Mouse (Mus musculus): ENCODE results near the gene Mei4.

The Mei4 gene

GRCm38 (mm10) chr9:81863181-81863887 is at the start of gene Mei4:
Mei4 (plus strand) TSS chr9:81863670.
- in situ Hi-C loops (cut with MboI, MseI): loop anchor here (25.0 kb wide), 1 partner anchor 949 kb away; no protein-coding TSS in a partner anchor

GRCm38 (mm10) chr9:81819715-81820373 is 43.6 kb upstream of the Mei4 start:
- in situ Hi-C loops (cut with MboI, MseI): no loop called here

GRCm38 (mm10) chr9:81827560-81827959 is 35.9 kb upstream of the Mei4 start:
- in situ Hi-C loops (cut with MboI, MseI): no loop called here

GRCm38 (mm10) chr9:81834056-81834455 is 29.4 kb upstream of the Mei4 start:
- in situ Hi-C loops (cut with MboI, MseI): loop anchor here (10.0 kb wide), 1 partner anchor 169 kb away; no protein-coding TSS in a partner anchor

GRCm38 (mm10) chr9:81858861-81859260 is 4.6 kb upstream of the Mei4 start:
- in situ Hi-C loops (cut with MboI, MseI): loop anchor here (25.0 kb wide), 1 partner anchor 953 kb away; no protein-coding TSS in a partner anchor

GRCm38 (mm10) chr9:81863888-81864234 is 391 bp downstream of the Mei4 start:
- in situ Hi-C loops (cut with MboI, MseI): loop anchor here (25.0 kb wide), 1 partner anchor 948 kb away; no protein-coding TSS in a partner anchor

GRCm38 (mm10) chr9:81866032-81866431 is 2.6 kb downstream of the Mei4 start:
- in situ Hi-C loops (cut with MboI, MseI): loop anchor here (25.0 kb wide), 1 partner anchor 946 kb away; no protein-coding TSS in a partner anchor

GRCm38 (mm10) chr9:81921456-81921855 is 58.0 kb downstream of the Mei4 start:
- in situ Hi-C loops (cut with MboI, MseI): no loop called here

GRCm38 (mm10) chr9:81924744-81925143 is 61.3 kb downstream of the Mei4 start:
- in situ Hi-C loops (cut with MboI, MseI): no loop called here

GRCm38 (mm10) chr9:81940533-81940932 is 77.1 kb downstream of the Mei4 start:
- in situ Hi-C loops (cut with MboI, MseI): no loop called here

- in situ Hi-C loops (cut with MboI, MseI): no loop called here
Measured at GRCm38 (mm10) chr9:81945624-81946023, 82.2 kb downstream of the Mei4 start.

- in situ Hi-C loops (cut with MboI, MseI): no loop called here
Measured at GRCm38 (mm10) chr9:81956858-81957257, 93.4 kb downstream of the Mei4 start.

- in situ Hi-C loops (cut with MboI, MseI): no loop called here
Measured at GRCm38 (mm10) chr9:81957842-81958241, 94.4 kb downstream of the Mei4 start.

- in situ Hi-C loops (cut with MboI, MseI): no loop called here
Measured at GRCm38 (mm10) chr9:81966765-81967164, 103.3 kb downstream of the Mei4 start.

GRCm38 (mm10) chr9:81968935-81969334 is 105.5 kb downstream of the Mei4 start:
- in situ Hi-C loops (cut with MboI, MseI): no loop called here

GRCm38 (mm10) chr9:81982461-81982860 is 119.0 kb downstream of the Mei4 start:
- in situ Hi-C loops (cut with MboI, MseI): no loop called here

GRCm38 (mm10) chr9:82012991-82013390 is 149.5 kb downstream of the Mei4 start:
- in situ Hi-C loops (cut with MboI, MseI): no loop called here

GRCm38 (mm10) chr9:82042515-82043056 is 179.1 kb downstream of the Mei4 start:
- in situ Hi-C loops (cut with MboI, MseI): no loop called here

GRCm38 (mm10) chr9:82044517-82044916 is 181.0 kb downstream of the Mei4 start:
- in situ Hi-C loops (cut with MboI, MseI): no loop called here

- in situ Hi-C loops (cut with MboI, MseI): no loop called here
Measured at GRCm38 (mm10) chr9:82073832-82074231, 210.4 kb downstream of the Mei4 start.

GRCm38 (mm10) chr9:82075270-82075669 is 211.8 kb downstream of the Mei4 start:
- in situ Hi-C loops (cut with MboI, MseI): no loop called here

GRCm38 (mm10) chr9:82096409-82096808 is 232.9 kb downstream of the Mei4 start:
- in situ Hi-C loops (cut with MboI, MseI): no loop called here

GRCm38 (mm10) chr9:82114865-82115264 is 251.4 kb downstream of the Mei4 start:
- in situ Hi-C loops (cut with MboI, MseI): no loop called here
